Mouse (Mus musculus): Measurements from ENCODE around the gene Rhoa.
A peak's percentile ranks its signal among the peaks of the same experiment; 100 is the strongest.
"Not testable (repeated sequence)": the region's sequence is repeated elsewhere in the genome, so short reads cannot be mapped to it uniquely, and the experiment has no call there.

The Rhoa gene

DNA sequence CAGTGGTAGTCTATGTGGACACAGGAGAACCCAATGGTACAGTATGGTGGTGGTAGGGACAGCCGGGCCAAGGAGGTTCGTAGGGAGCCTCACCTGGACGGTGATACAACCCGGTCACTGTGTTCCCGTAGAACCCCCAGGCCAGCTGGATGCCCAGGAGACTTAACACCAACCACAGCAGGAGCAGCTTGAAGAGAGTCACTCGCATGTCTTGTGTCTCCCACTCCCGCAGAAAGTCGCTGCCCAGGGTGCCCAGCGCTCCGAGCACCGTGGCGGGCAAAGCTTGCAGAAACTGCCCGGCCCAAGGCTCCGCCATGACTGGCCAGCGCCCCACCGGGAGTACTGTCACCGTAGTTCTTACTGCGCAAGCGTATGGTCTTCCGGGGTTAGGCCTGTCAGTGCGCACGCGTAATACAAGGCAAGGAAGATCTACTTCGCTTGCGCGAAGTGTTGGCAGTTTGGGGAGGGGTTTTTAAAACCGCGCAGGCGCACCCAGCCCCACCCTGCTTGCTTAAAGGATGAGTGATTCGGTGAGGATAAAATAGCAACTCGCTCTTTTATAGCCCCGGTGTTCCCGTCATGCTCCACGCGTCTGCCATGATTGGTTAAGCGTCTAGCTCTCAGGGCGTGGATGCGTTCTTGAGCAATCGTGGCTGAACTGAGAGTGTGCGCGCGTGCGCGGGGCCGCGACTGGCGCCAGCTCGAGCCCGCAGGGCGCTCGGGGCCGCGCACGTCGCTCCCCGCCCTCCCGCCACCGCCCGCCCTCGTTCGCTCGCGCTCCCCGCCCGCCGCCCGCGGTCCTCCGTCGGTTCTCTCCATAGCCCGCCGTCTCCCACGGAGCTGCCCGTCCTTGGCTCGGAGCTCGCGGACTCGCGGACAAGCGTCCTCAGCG, at the start of gene Rhoa, which contains the start of gene Tcta:
TSS of gene Rhoa (plus strand) at position 501 of the 892 bp plus-strand sequence.
TSS of gene Tcta (minus strand) at position 532 of the 892 bp plus-strand sequence.
- DNase-seq, result peak; percentile 98

DNA sequence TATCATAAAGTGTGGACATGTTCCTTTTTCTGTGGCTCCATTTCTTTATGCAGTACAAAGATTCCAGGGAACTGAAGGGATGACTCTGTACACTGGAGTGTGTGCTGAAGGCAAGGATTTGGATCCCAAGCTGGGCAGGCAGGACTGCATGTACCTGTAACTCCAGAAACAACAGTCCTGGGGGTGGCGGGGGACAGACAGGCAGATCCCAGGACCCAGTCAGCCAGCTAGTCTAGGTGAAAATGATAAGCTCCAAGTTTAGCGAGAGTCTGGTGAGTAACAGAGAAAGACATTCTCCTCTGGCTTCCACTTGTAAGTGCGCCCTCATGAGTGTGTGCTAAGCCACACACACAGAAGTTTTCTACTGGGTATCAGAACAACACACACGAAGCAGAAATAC, 45.4 kb upstream of the Rhoa start:
- DNase-seq, result no peak

DNA sequence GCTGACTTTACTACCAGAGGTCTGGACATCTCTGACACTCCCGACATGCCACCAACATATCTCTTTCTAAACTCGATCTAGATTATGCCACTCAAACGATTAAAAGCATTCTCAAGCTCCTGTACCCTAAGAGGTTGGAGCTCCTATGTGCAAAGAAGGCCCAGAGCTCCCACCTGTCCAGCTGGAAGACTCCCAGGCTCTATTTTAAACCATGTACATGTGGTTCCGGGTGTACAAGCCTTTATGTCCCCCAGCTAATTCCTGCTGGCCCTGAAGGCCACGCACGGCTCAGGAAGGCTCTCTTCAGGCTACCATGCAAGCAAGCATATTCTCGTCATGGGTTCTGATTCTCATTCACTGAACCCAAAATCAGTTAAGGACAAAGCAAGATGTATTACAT, 44.1 kb upstream of the Rhoa start:
- no peak for DNase-seq

DNA sequence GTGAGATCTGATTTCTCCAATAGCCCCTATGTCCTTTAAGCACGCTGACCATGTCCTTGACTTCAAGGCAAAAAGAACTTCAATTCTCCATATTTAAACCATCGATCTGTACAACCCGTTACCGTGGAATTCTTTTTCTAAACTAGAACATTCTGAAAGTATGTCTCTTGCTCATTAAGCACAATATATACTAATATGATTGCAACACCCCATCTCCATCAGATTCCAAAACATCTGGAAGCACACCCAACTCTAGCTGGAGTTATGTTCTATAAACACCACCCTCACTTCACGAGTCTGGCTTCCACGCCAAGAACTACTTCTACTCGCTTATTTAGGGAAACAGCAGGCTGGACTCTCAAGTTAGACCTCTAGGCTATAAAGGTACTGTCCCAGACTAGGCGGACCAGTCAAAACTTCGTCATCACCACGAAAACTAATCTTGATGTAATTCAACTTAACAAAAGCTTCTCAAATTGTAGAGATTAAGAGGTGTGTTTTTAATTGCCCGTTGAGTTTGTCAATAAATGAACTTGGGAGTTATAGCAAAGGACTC, 43.4 kb upstream of the Rhoa start:
- DNase-seq, result no peak

DNA sequence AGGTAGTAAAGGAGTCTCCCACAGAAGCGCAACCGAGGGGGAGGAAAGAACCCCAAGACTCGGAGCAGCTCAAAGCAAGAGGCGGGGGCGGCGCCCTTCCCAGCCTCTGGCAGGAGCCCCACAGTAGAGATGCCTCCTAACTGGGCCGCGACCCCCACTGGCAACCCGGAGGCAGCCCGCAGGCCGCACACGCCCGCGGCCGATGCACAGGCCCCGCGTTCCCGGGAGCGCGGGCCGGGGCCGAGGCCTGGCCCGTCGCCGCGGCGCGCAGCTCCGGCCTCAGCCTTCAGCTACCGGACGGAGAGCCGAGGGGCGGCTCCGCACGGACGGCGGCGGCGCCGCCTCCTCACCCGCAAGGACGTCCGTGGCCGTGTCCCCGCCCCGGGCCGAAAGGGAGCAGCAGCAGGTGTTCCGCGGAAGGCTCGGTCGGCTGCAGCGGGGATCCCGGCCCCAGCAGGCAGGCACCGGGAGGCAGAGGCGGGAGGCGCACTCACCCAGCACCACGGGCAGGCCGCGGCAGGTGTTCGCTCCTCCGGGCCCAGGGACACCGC, 42.7 kb upstream of the Rhoa start:
- DNase-seq, result no peak

DNA sequence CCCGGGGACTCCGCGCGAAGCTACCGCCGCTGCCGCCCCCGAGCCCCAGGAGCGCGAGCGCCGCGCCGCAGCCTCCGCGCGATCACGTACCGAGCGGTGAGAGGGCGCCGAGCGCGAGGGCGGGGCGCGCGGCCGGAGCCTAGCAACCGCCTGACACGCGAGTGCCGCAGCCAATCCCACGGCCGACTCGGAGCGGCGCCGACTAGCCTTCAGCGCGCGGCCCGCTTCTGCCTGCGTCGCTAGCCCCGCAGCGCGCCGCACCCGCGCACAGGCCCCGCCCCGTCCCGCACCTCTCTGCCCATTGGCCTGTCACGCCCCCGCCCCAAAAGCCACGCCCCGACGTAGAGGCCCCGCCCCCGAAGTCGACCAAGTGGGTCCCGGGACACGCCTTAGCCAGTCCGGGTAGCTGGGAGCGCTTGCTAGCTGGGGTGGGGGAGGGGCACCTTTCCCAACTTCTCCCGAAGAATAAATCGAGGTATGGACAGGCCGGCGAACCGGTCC, 42.2 kb upstream of the Rhoa start, which contains the start of gene Dag1:
TSS of gene Dag1 (minus strand) at position 269 of the 501 bp plus-strand sequence.
- peak; percentile 100 for DNase-seq

DNA sequence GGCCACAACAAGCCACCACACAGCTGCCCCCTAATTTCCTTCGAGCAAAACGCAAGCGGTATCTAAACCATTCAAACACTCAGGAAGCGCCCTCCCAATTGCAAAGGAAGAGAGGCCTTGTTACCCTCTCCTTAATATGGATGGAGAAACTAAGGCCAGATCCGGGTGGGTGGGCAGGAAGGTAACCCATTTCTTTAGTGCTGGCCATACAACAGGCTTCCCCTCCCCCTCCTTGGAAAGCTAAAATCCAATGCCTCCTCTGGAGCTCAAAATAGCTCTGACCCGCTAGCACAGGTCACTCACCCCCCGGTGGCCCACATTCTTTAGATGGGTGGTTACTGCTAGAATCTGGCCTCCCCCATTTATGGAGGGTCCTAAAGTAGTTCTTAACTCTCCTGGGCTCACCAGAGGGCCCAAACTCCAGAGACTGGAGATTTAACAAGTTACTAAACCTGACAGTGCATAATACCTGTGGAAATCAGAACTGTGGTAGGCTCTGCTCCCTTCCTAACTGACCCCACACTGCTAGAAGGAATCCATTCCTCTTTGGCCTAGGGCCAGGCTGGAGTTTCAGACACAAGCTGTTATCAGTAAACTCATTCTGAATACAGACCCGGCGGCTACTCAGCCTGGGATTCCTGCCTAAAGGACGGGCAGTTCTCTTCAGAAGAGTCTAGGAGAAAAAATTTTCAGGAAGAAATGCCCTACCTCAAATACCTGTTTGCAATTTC, 41.6 kb upstream of the Rhoa start:
- DNase-seq, result peak; percentile 78

DNA sequence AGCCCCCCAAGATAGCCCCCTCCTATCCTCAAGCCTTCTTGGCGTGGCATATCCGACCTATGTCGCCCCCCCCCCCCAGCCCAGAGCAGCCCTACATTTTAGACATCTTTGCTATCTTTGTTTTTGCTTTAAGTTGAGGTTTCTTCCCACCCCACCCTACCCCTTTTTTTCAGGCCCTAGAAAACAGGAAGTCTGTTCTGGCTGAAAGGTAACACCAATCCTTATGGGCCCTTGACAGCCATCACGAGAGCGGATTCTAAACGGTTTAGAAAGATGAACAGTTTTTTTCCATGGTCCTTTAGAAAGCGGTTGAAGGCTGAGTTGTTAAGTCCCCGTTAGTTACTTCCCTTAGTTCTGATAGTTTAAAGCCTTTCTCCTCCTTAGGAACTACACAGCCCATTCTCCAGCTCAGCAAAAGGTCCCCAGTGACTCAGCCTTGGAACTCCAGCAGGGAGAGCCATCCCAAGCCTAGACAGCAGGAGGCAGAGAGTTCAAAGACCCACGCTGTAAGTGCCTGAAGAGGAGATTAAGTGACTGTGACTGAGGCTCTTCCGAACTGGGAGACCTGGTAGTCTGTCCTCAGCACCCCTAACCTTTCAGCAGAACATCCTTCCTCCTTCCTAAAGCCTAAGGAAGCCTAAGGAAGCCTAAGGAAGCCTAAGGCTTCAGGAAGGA, 39.5 kb upstream of the Rhoa start:
- DNase-seq, result no peak

DNA sequence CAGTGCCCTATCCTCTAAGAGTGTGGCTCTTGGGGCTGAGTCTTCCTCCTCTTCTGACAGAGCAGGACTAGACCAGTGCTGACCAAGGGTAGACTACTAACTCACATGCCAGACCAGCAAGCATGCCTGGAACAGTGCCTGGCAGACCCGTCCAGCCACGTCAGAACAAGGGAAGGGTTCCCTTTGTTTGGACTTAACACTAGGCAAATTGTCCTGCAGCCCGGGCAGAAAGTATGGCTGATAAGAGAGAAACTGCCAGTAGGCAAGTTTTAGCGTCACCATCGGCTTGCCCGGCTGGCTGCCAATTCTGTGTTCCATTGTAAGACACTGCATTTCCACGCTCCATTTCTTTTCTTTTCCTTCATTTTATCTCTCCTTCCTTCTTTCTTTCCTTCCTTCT, 38.2 kb upstream of the Rhoa start:
- peak; percentile 21 for DNase-seq

DNA sequence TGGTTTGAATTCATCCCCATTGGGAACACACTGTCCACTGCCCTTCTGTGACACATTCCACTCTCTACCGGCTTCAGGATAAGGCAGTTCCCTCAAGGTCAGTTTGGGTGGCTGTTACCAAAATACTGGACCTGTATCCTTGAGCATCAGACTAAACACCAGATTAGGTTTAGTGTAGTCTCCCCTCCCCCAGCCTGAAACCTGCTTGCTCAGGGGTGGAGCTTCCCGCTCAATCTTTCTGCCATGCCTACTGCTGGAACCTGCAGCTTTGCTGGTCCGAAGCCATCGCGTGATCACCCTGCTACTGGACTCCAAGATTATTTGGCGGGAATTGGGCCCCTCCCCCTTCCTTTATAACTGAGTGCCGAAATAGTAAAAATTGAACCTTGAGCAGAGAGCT, 37.2 kb upstream of the Rhoa start:
- not testable (repeated sequence) for DNase-seq

DNA sequence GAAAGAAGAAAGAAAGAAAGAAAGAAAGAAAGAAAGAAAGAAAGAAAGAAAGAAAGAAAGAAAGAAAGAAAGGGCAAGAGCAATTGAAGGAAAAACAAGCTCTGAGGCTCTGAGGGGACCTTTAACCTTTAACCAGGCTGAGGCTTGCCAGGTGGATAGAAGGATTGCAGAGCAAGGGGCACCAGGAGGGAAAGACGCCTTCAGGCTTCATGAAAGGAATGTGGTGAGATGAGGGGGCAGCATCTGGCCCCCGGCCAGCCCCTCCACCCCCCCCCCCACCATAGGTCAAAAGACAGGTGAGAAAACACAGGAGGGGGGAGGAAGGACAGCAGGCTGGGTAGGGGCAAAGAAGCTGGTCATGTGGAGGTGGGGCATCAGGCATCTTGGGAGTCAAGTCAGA, 34.0 kb upstream of the Rhoa start:
- peak; percentile 44 for DNase-seq

DNA sequence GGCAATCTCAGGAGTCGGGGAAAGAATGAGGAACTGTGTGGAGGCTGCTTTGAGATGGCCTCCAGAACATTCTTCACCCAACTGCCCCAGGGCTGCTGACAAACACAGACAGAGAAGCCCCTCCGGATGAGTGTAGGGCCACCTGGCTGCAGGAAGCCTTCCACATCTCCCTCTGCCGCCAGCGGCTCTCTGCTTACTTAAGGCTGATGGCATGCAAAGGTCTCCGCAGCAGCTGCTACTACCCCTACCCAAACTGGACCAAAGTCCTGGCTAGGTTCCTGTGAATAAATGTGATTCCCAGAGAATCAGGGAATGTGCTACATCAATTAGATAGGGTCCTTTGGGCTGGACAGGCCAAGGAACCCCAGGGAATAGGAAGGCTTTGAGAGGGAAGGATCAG, 33.2 kb upstream of the Rhoa start:
- no peak for DNase-seq

DNA sequence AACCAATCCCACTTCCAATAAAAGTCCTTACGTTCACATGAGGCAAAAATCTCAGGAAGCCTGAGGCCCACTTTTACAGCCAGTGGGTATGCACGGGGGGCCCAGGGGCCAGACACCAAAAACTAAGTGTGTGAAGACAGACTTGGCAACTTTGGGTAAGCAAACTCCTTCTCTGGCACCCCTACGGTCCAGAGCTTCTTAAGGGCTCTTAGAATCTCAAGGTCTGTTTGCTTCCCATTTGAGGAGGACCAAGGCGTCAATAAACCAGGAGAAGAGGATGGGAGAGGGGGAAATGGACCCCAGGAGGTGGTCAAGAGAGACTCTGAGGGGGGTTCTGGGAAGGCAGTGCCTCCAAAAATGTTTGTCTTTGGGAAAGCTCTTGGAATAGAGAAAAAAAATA, 32.4 kb upstream of the Rhoa start:
- DNase-seq, result no peak

DNA sequence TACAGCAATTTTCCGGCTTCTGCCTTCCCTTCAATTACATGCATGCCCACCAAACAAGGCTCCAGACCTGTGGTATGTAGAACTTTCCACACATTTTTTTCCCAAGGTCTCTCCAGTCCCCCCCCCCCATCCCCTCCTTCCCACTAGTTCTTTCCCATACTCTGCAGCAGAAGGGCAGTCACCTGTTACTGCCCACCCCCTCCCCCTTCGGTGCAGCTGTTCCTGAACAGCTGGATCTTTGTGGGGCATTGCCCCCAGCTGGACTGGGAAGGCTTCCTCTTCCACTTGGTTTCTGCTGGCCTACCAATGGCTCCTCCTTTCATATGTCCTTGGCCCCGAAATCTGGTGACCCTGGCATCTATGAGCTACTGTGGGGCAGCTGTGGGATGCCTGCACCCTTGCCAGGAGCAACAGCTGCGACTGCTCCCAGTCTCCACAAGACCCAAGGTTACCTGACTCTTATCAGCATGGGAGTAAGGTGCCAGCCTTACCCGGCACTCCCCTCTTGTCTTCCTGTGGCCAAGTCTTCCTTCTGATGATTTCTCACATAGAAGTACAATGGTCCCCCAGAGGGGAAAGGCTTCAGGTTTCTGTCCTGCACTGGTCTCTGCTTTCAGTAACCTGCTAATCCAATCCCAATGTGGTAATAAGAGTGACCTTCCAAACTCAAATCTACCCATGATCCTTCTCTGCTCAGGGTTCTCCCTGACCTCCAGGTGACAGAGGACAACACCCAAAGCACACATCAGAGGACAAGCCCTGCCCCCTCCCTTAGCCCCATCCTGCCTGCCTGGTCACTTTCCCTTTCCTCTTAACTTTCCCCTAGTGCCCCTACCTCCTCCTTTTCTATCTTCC, 31.2 kb upstream of the Rhoa start:
- DNase-seq, result no peak

DNA sequence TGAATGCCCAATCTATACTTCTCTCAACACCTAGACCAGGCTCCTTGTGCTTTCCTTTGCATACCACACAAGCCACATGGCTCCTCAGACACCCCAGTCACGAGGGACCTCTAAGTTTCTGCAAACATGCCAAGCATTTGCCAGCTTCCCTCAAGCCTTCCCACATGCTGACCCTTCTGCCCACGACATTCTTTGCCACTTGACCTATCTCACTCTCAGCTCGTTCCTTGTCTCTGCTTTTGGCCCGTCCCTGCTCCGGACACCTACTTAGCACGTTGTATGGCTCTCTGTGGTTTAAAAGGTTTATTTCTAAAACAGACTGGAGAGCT, 30.6 kb upstream of the Rhoa start:
- DNase-seq, result peak; percentile 29

DNA sequence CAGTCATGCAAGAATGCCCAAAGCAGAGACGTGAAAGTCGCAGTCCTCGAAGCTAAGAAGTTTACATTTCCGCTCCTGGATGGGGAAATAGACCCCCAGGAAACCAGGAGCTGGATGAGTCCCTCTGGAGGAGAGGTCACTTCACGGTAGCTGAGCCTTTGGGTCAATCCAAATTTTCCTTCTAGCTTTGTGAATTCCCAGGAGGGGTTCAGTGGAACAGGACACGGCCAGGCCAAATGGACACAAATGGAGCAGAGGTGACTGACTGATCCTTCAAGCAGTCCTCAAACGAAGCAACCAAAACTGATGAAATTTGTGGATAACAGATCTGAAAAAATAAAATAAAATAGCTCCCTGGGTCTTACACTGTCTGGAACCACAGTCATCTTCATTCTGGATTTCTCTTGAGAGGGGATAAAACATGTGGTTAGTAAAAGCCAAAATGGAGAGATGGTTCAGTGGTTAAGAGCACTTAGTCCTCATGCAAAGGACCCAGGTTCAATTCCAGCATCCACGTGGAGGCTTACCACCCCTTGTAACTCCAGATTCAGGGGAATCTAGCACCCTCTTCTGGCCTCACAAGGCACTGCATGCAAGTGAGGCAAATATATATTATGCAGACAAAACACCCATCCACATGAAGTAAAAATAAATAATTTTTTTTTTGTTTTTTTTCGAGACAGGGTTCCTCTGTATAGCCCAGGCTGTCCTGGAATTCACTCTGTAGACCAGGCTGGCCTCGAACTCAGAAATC, 27.1 kb upstream of the Rhoa start:
- DNase-seq, result peak; percentile 69

DNA sequence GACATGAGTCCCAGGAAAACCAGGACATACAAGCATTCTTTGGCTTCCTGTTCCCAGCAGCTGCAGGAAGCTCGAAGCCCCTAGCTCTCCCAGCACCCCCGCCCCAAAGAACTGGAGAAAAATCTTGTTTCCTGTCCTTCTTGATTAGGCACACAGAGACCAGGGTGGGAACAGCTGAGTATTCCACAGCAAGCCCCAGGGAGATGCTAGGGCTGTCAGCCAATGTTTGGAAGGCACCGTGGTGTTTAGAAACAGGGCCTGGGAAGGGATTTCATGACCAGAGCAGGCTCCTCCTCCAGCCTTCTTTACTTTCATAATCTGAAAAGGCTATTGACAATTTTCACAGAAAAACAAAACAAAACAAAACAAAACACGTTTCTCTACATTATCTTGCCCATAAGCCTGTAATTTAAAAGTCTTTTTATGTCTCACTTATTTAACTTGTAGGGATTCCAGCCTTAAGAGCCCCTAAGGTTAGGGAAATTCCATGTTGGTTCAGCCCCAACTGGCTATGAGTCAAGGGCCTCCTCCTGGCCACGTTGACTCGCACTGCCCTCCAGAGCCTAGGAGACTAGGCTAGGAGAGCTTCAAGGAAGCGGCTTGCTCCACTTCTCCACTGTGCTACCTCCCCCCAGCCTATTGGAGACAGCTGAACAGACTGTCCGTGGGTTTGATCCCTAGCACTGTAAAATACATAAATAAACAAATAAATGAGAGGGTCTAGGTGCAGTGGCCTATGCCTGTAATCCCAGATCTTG, 25.7 kb upstream of the Rhoa start:
- DNase-seq, result peak; percentile 88

DNA sequence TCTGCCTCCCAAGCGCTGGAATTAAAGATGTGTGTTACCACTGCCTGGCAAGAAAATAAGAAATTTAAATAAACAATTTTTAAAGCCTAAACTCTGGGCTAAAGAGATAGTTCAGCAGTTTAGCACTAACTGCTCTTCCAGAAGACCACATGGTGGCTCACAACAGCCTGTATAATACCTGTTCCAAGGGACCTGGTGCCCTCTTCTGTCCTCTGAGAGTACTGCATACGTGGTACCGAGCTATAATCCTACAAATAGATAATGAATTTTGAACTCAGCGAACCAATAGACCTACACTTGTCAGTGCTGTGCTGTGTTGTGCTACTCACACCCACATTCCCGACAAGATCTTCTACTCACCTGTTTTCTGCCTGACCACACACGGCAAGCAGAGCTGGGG, 21.5 kb upstream of the Rhoa start:
- peak; percentile 89 for DNase-seq

DNA sequence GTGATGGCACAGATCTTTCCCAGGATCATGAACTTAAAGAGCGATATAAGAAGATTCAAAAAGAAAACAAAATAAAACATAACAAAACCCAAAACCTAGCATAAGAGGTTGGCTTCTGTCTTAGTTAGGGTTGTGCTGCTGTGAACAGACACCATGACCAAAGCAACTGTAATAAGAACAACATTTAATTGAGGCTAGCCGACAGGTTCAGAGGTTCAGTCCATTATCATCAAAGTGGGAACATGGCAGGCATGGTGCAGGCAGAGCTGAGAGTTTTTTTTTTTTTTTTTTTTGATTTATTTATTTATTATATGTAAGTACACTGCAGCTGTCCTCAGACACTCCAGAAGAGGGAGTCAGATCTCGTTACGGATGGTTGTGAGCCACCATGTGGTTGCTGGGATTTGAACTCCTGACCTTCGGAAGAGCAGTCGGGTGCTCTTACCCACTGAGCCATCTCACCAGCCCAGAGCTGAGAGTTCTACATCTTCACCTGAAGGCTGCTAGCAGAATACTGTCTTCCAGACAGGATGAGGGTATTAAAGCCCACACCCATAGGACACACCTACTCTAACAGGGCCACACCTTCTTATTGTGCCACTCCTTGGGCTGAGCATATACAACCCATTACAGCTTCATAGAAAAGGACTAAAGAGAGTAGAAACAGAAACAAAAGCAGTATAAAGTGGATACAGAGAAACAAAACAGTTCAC, 18.2 kb upstream of the Rhoa start:
- not testable (repeated sequence) for DNase-seq

Measured in kidney, postnatal 10 days (tissue).